Mouse (Mus musculus) brain, embryonic 14.5 days (tissue): Measurements from ENCODE around the gene Fam110a. TPM values are rescaled to one million over a fixed set of nuclear protein-coding genes. Genes with fewer than 3 reads are reported as not detected.

Experiments
- DNase-seq: peaks from one replicate; pipeline ENCODE4 v3.0.0-alpha.2; 2011; ENCODE audit warnings: low read depth
- CTCF ChIP-seq: fragments of 200-500 bp; IDR thresholded peaks from 2 replicates; pipeline ENCODE4 v1.5.1; 2012; ENCODE audit warnings: inconsistent platforms, mild to moderate bottlenecking, moderate library complexity, borderline replicate concordance; ENCODE audit not compliant: insufficient read depth, insufficient read length; ENCODE audit errors: extremely low read depth
- POLR2A ChIP-seq: fragments of 200-500 bp; IDR thresholded peaks from 2 replicates; pipeline ENCODE4 v1.6.1; 2012; ENCODE audit warnings: mild to moderate bottlenecking, inconsistent platforms, borderline replicate concordance; ENCODE audit not compliant: poor library complexity, insufficient read depth, insufficient read length, severe bottlenecking; ENCODE audit errors: extremely low read depth
- polyA plus RNA-seq: library from polyadenylated mRNA; depleted of rRNA; stranded (reverse); fragments of >200 nt; gene quantifications from 2 replicates; pipeline ENCODE4 v1.2.3, GENCODE M21; 2012; rRNA removed

The Fam110a gene
- polyA plus RNA-seq: 40.1 and 41.2 TPM in 2 replicates

GRCm38 (mm10) chr2:151979470-151980354, at the start of gene Fam110a:
Gene Fam110a, minus strand, starts transcription at chr2:151980219.
- TF ChIP-seq POLR2A (peak; percentile 35; the same call in 1 of the 2 replicates), CTCF (no peak)

GRCm38 (mm10) chr2:152029252-152030082, 49.4 kb upstream of the Fam110a start:
- peak; percentile 98 for DNase-seq
- TF ChIP-seq CTCF: peak; percentile 95
- TF ChIP-seq POLR2A: peak; percentile 45; the same call in 1 of the 2 replicates

More at GRCm38 (mm10) chr2:151979470-151980354, at the start of gene Fam110a:
- DNase-seq: peak; percentile 97

- peak; percentile 27 for DNase-seq
- TF ChIP-seq CTCF (no peak), POLR2A (no peak)
Measured at GRCm38 (mm10) chr2:152024883-152025422, 44.9 kb upstream of the Fam110a start.

- no peak for TF ChIP-seq CTCF
- TF ChIP-seq POLR2A: no peak
Measured at GRCm38 (mm10) chr2:152022022-152022421, 42.0 kb upstream of the Fam110a start.

GRCm38 (mm10) chr2:152020255-152020654, 40.2 kb upstream of the Fam110a start:
- DNase-seq: peak; percentile 81
- TF ChIP-seq POLR2A: no peak
- peak; percentile 81 for TF ChIP-seq CTCF

More at GRCm38 (mm10) chr2:152022022-152022421, 42.0 kb upstream of the Fam110a start:
- no peak for DNase-seq

- TF ChIP-seq POLR2A (no peak), CTCF (no peak)
- peak; percentile 47 for DNase-seq
Measured at GRCm38 (mm10) chr2:152016666-152017065, 36.6 kb upstream of the Fam110a start.

- no peak for DNase-seq
- TF ChIP-seq CTCF (no peak), POLR2A (no peak)
Measured at GRCm38 (mm10) chr2:152015997-152016396, 36.0 kb upstream of the Fam110a start.

GRCm38 (mm10) chr2:152012701-152013100, 32.7 kb upstream of the Fam110a start:
- DNase-seq: no peak
- TF ChIP-seq CTCF (no peak), POLR2A (no peak)

- DNase-seq: no peak
- no peak for TF ChIP-seq POLR2A
- TF ChIP-seq CTCF: no peak
Measured at GRCm38 (mm10) chr2:152012222-152012621, 32.2 kb upstream of the Fam110a start.

GRCm38 (mm10) chr2:152011724-152012123, 31.7 kb upstream of the Fam110a start:
- TF ChIP-seq POLR2A: no peak
- peak; percentile 57; the same call in 1 of the 2 replicates for TF ChIP-seq CTCF
- DNase-seq: peak; percentile 49

- TF ChIP-seq POLR2A: no peak
- no peak for TF ChIP-seq CTCF
- no peak for DNase-seq
Measured at GRCm38 (mm10) chr2:152010661-152011060, 30.6 kb upstream of the Fam110a start.
